Mouse (Mus musculus) heart, postnatal 0 days (tissue): Measurements from ENCODE around the gene Pla2g12a.

Source experiments
- CTCF ChIP-seq: IDR thresholded peaks from 2 replicates; pipeline ENCODE4 v1.5.1; 2016; ENCODE audit warnings: antibody characterized with exemption, control low read depth, low read depth
- EP300 ChIP-seq: IDR thresholded peaks from 2 replicates; pipeline ENCODE4 v1.6.1; 2016; ENCODE audit warnings: antibody characterized with exemption, low read depth

- TF ChIP-seq EP300: no peak
- TF ChIP-seq CTCF: no peak
Measured at GRCm38 (mm10) chr3:129912025-129912424, 33.6 kb downstream of the Pla2g12a start.
